Mouse (Mus musculus): ENCODE data around the gene Rgs3.

DNA sequence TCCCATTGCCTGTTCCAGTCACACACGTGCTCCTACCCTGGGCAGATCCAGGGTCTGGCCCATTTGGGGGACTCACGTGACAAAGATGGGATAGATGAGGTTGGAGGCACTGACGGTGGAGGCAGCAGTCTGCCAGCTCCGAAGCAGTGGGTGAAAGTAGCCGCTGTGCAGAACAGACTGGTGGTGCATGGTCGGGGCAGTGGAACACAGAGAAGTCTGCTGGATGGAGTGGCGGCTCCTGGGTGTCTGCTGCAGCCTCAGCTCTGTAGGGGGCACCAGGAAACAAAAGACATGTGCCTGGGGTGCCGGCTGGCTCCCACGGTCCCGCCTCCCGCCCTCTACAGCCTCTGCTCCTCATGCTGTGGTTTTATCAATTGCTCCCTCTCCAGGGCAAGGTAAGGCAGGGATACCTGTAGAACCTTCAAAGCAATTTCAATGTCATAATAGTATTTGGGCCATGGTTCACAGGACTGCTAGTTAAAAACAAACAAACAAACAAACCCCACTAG lies 45.6 kb upstream of the Rgs3 start:
- TF ChIP-seq CTCF (IDR thresholded peaks at IDR 0.05; ENCODE audit: borderline replicate concordance, insufficient read depth, low read length) (no peak), POLR2A (IDR thresholded peaks at IDR 0.05; ENCODE audit: low read depth, low read length) (no peak)
